Mouse (Mus musculus): ENCODE data around the gene Esrrg. TPM values are rescaled to one million over a fixed set of nuclear protein-coding genes. Genes with fewer than 3 reads are reported as not detected.

Gene Esrrg
- 20.0 and 23.2 TPM in 2 replicates for polyA plus RNA-seq (2015; fragmentation: Nextera tagmentation; extraction: Ambion mirVana)

GRCm38 (mm10) chr1:187608261-187608921 lies at the start of gene Esrrg:
Gene Esrrg, plus strand, starts transcription at chr1:187608791.
- H3K4me2 ChIP-seq, result peak within 1 kb of the TSS; percentile 88
- peak within 1 kb of the TSS; percentile 58 for H3K9ac ChIP-seq
- H3K4me1 ChIP-seq (replicated peaks), result peaks cover 49% of the 10 kb centered on the region
- H3K9me3 ChIP-seq (replicated peaks), result no peaks in the 10 kb centered on the region
- no peak for ATAC-seq (replicated peaks; ENCODE audit: insufficient number of reproducible peaks, insufficient read depth, low FRiP score, low read depth)
- H3K4me3 ChIP-seq, result peak within 1 kb of the TSS; percentile 66
- peak within 1 kb of the TSS; percentile 77 for H3K27ac ChIP-seq
- peaks cover 56% of the 10 kb centered on the region for H3K27me3 ChIP-seq
- no peaks in the 10 kb centered on the region for H3K36me3 ChIP-seq
- WGBS, result 4% methylated on average over 21 of the region's 21 CpGs

GRCm38 (mm10) chr1:187583982-187584381 lies 24.6 kb upstream of the Esrrg start:
- H3K9me3 ChIP-seq (replicated peaks), result no peaks in the 10 kb centered on the region
- no peak for ATAC-seq (replicated peaks; ENCODE audit: insufficient number of reproducible peaks, insufficient read depth, low FRiP score, low read depth)
- H3K27me3 ChIP-seq, result no peaks in the 10 kb centered on the region
- H3K27ac ChIP-seq, result no peak overlapping the region
- no peak overlapping the region for H3K9ac ChIP-seq
- no peaks in the 10 kb centered on the region for H3K4me1 ChIP-seq (replicated peaks)
- H3K4me2 ChIP-seq, result no peak overlapping the region
- no peaks in the 10 kb centered on the region for H3K36me3 ChIP-seq
- H3K4me3 ChIP-seq, result no peak overlapping the region

- no peaks in the 10 kb centered on the region for H3K27me3 ChIP-seq
- no peak for ATAC-seq (replicated peaks; ENCODE audit: insufficient number of reproducible peaks, insufficient read depth, low FRiP score, low read depth)
- H3K9me3 ChIP-seq (replicated peaks), result no peaks in the 10 kb centered on the region
- H3K4me1 ChIP-seq (replicated peaks), result no peaks in the 10 kb centered on the region
- no peak overlapping the region for H3K4me2 ChIP-seq
- no peak overlapping the region for H3K27ac ChIP-seq
- no peaks in the 10 kb centered on the region for H3K36me3 ChIP-seq
- no peak overlapping the region for H3K4me3 ChIP-seq
- H3K9ac ChIP-seq, result no peak overlapping the region
- WGBS, result 82% methylated on average over 8 of the region's 8 CpGs
These were observed 22.0 kb upstream of the Esrrg start for GRCm38 (mm10) chr1:187586541-187587075.

- Histone ChIP-seq H3K9me3 (replicated peaks) (no peaks in the 10 kb centered on the region), H3K27ac (no peak overlapping the region), H3K9ac (no peak overlapping the region), H3K4me3 (no peak overlapping the region), H3K4me1 (replicated peaks) (peaks cover 26% of the 10 kb centered on the region), H3K27me3 (peaks cover 40% of the 10 kb centered on the region), H3K4me2 (no peak overlapping the region), H3K36me3 (no peaks in the 10 kb centered on the region)
- no peak for ATAC-seq (replicated peaks; ENCODE audit: insufficient number of reproducible peaks, insufficient read depth, low FRiP score, low read depth)
- 54% methylated on average over 2 of the region's 2 CpGs for WGBS
These were observed 5.6 kb upstream of the Esrrg start for GRCm38 (mm10) chr1:187602942-187603341.

- H3K27me3 ChIP-seq, result peaks cover 47% of the 10 kb centered on the region
- H3K27ac ChIP-seq, result no peak overlapping the region
These were observed 4.5 kb upstream of the Esrrg start for GRCm38 (mm10) chr1:187604063-187604484.

GRCm38 (mm10) chr1:187604691-187605310 lies 3.8 kb upstream of the Esrrg start:
- Histone ChIP-seq H3K27me3 (peaks cover 49% of the 10 kb centered on the region), H3K36me3 (no peaks in the 10 kb centered on the region), H3K4me2 (peak overlapping the region; percentile 58), H3K27ac (no peak overlapping the region), H3K4me3 (peak overlapping the region; percentile 35), H3K9ac (no peak overlapping the region), H3K4me1 (replicated peaks) (peaks cover 38% of the 10 kb centered on the region), H3K9me3 (replicated peaks) (no peaks in the 10 kb centered on the region)
- WGBS, result 46% methylated on average over 24 of the region's 24 CpGs
- no peak for ATAC-seq (replicated peaks; ENCODE audit: insufficient number of reproducible peaks, insufficient read depth, low FRiP score, low read depth)

More at GRCm38 (mm10) chr1:187604063-187604484, 4.5 kb upstream of the Esrrg start:
- no peaks in the 10 kb centered on the region for H3K36me3 ChIP-seq
- H3K4me3 ChIP-seq, result no peak overlapping the region
- peaks cover 35% of the 10 kb centered on the region for H3K4me1 ChIP-seq (replicated peaks)
- H3K9me3 ChIP-seq (replicated peaks), result no peaks in the 10 kb centered on the region
- no peak for ATAC-seq (replicated peaks; ENCODE audit: insufficient number of reproducible peaks, insufficient read depth, low FRiP score, low read depth)
- WGBS, result 28% methylated on average over 11 of the region's 11 CpGs
- H3K4me2 ChIP-seq, result peak overlapping the region; percentile 29
- no peak overlapping the region for H3K9ac ChIP-seq

- Histone ChIP-seq H3K27ac (no peak overlapping the region), H3K9ac (no peak overlapping the region), H3K4me3 (peak overlapping the region; percentile 35), H3K4me2 (peak overlapping the region; percentile 58), H3K4me1 (replicated peaks) (peaks cover 44% of the 10 kb centered on the region), H3K36me3 (no peaks in the 10 kb centered on the region), H3K27me3 (peaks cover 56% of the 10 kb centered on the region), H3K9me3 (replicated peaks) (no peaks in the 10 kb centered on the region)
- WGBS, result 9% methylated on average over 32 of the region's 32 CpGs
- ATAC-seq (replicated peaks; ENCODE audit: insufficient number of reproducible peaks, insufficient read depth, low FRiP score, low read depth), result no peak
These were observed 3.0 kb upstream of the Esrrg start for GRCm38 (mm10) chr1:187605391-187606270.

- WGBS, result 25% methylated on average over 23 of the region's 23 CpGs
- peaks cover 47% of the 10 kb centered on the region for H3K4me1 ChIP-seq (replicated peaks)
These were observed 2.1 kb upstream of the Esrrg start for GRCm38 (mm10) chr1:187606271-187607040.

GRCm38 (mm10) chr1:187607065-187608047 lies 1.2 kb upstream of the Esrrg start:
- Histone ChIP-seq H3K36me3 (no peaks in the 10 kb centered on the region), H3K4me2 (peak overlapping the region; percentile 88), H3K9ac (no peak overlapping the region), H3K4me1 (replicated peaks) (peaks cover 49% of the 10 kb centered on the region), H3K27me3 (peaks cover 56% of the 10 kb centered on the region), H3K9me3 (replicated peaks) (no peaks in the 10 kb centered on the region), H3K4me3 (peak overlapping the region; percentile 66), H3K27ac (no peak overlapping the region)
- 12% methylated on average over 46 of the region's 47 CpGs for WGBS
- ATAC-seq (replicated peaks; ENCODE audit: insufficient number of reproducible peaks, insufficient read depth, low FRiP score, low read depth), result no peak

More at GRCm38 (mm10) chr1:187606271-187607040, 2.1 kb upstream of the Esrrg start:
- H3K4me3 ChIP-seq, result no peak overlapping the region
- no peak overlapping the region for H3K9ac ChIP-seq
- no peak for ATAC-seq (replicated peaks; ENCODE audit: insufficient number of reproducible peaks, insufficient read depth, low FRiP score, low read depth)
- H3K27me3 ChIP-seq, result peaks cover 56% of the 10 kb centered on the region
- no peaks in the 10 kb centered on the region for H3K36me3 ChIP-seq
- no peak overlapping the region for H3K27ac ChIP-seq
- 0 out of 2 replicates have a peak overlapping the region, but pooled peaks have one; percentile 14 for H3K4me2 ChIP-seq
- H3K9me3 ChIP-seq (replicated peaks), result no peaks in the 10 kb centered on the region

All from heart, embryonic 15.5 days (tissue).